Mouse (Mus musculus) lung, postnatal 10 days (tissue): ENCODE measurements at regions not wholly inside any gene's neighbourhood (a gene's known extent, or its start where the extent isn't known, plus 50 kb on each side); places are given as distances from the start of the nearest gene placed in this dataset.

Source experiments
- DNase-seq: peaks from one replicate; pipeline ENCODE4 v3.0.0; 2021

GRCm38 (mm10) chr1:71472691-71473090 lies 58.0 kb upstream of the Abca12 start:
- DNase-seq = no peak

GRCm38 (mm10) chr1:71483149-71483548 lies 68.4 kb upstream of the Abca12 start:
- DNase-seq = no peak

- DNase-seq = no peak
Measured at GRCm38 (mm10) chr1:71494576-71494975, 62.4 kb upstream of the Atic start.

GRCm38 (mm10) chr1:71505898-71506297 lies 51.1 kb upstream of the Atic start:
- DNase-seq = peak; percentile 16

GRCm38 (mm10) chr1:71506534-71506933 lies 50.4 kb upstream of the Atic start:
- DNase-seq = no peak
